Mouse (Mus musculus) forebrain, embryonic 10.5 days (tissue): Measurements from ENCODE around the gene Pold4. TPM values are rescaled to one million over a fixed set of nuclear protein-coding genes. Genes with fewer than 3 reads are reported as not detected.
A peak's percentile ranks its signal among the peaks of the same experiment; 100 is the strongest.

ENCODE experiments used
- DNase-seq: peaks from one replicate; pipeline ENCODE4 v3.0.0-alpha.2; 2017; ENCODE audit warnings: low spot score; ENCODE audit errors: extremely low spot score
- H3K27ac ChIP-seq: fragments of 300-500 bp; sonication (generic); 2 replicates; pipeline ENCODE4 v1.5.1; 2016; ENCODE audit warnings: mild to moderate bottlenecking
- H3K27me3 ChIP-seq: fragments of 300-500 bp; sonication (generic); 2 replicates; pipeline ENCODE4 v1.6.1; 2016; ENCODE audit warnings: mild to moderate bottlenecking; ENCODE audit not compliant: poor library complexity, severe bottlenecking
- H3K36me3 ChIP-seq: fragments of 300-500 bp; sonication (generic); replicated peaks from 2 replicates; pipeline ENCODE4 v1.6.1; 2016; ENCODE audit warnings: mild to moderate bottlenecking, moderate library complexity
- H3K4me1 ChIP-seq: fragments of 300-500 bp; sonication (generic); 2 replicates; pipeline ENCODE4 v1.6.1; 2016
- H3K4me3 ChIP-seq: fragments of 300-500 bp; sonication (generic); 2 replicates; pipeline ENCODE4 v1.5.1; 2016; ENCODE audit warnings: mild to moderate bottlenecking, moderate library complexity
- H3K9me3 ChIP-seq: fragments of 300-500 bp; sonication (generic); 2 replicates; pipeline ENCODE4 v1.6.1; 2016; ENCODE audit warnings: mild to moderate bottlenecking, moderate library complexity
- WGBS: fragments of 180-500 bp; shearing (Covaris S2); methylation state at CpG from one replicate; pipeline ENCODE4 v1.1.7; 2016; 5-methylcytosine and 5-hydroxymethylcytosine counted together
- polyA plus RNA-seq: library from polyadenylated mRNA; unstranded; fragments of >200 nt; fragmentation: Nextera tagmentation; extraction: Ambion mirVana; gene quantifications from 2 replicates; pipeline ENCODE4 v1.2.1, GENCODE M21; 2016

The Pold4 gene
- polyA plus RNA-seq, 1 experiment from 2014 or later = 10.6 TPM

GRCm38 (mm10) chr19:4222165-4222564 is 9.5 kb upstream of the Pold4 start:
- peaks cover 25% of the 10 kb centered on the region for H3K4me1 ChIP-seq
- H3K27ac ChIP-seq = peak overlapping the region; percentile 27; the same call in 1 of the 2 replicates
- peaks cover 46% of the 10 kb centered on the region for H3K27me3 ChIP-seq
- no peak for DNase-seq
- H3K36me3 ChIP-seq = no peaks in the 10 kb centered on the region
- H3K9me3 ChIP-seq = no peaks in the 10 kb centered on the region
- H3K4me3 ChIP-seq = no peak overlapping the region
- 86% methylated on average over 11 of the region's 11 CpGs for WGBS

GRCm38 (mm10) chr19:4226779-4227178 is 4.9 kb upstream of the Pold4 start:
- Histone ChIP-seq H3K36me3 (no peaks in the 10 kb centered on the region), H3K9me3 (no peaks in the 10 kb centered on the region), H3K4me1 (peaks cover 17% of the 10 kb centered on the region), H3K27me3 (peaks cover 35% of the 10 kb centered on the region), H3K27ac (no peak overlapping the region), H3K4me3 (no peak overlapping the region)
- WGBS = 89% methylated on average over 7 of the region's 7 CpGs
- no peak for DNase-seq

GRCm38 (mm10) chr19:4227446-4227845 is 4.3 kb upstream of the Pold4 start:
- H3K36me3 ChIP-seq = no peaks in the 10 kb centered on the region
- no peak for DNase-seq
- no peak overlapping the region for H3K27ac ChIP-seq
- 77% methylated on average over 5 of the region's 5 CpGs for WGBS
- no peak overlapping the region for H3K4me3 ChIP-seq
- peaks cover 20% of the 10 kb centered on the region for H3K4me1 ChIP-seq
- no peaks in the 10 kb centered on the region for H3K9me3 ChIP-seq
- peaks cover 28% of the 10 kb centered on the region for H3K27me3 ChIP-seq

- Histone ChIP-seq H3K4me1 (peaks cover 20% of the 10 kb centered on the region), H3K9me3 (no peaks in the 10 kb centered on the region), H3K4me3 (no peak overlapping the region), H3K27me3 (peaks cover 27% of the 10 kb centered on the region), H3K27ac (peak overlapping the region; percentile 36; the same call in 1 of the 2 replicates), H3K36me3 (no peaks in the 10 kb centered on the region)
- WGBS = 30% methylated on average over 8 of the region's 8 CpGs
- DNase-seq = peak; percentile 79
Measured at GRCm38 (mm10) chr19:4227894-4228678, 3.6 kb upstream of the Pold4 start.

GRCm38 (mm10) chr19:4228891-4229290 is 2.8 kb upstream of the Pold4 start:
- 78% methylated on average over 4 of the region's 4 CpGs for WGBS
- no peak for DNase-seq
- H3K9me3 ChIP-seq = no peaks in the 10 kb centered on the region

GRCm38 (mm10) chr19:4229451-4230076 is 2.1 kb upstream of the Pold4 start:
- peak overlapping the region; percentile 20; the same call in 1 of the 2 replicates for H3K27ac ChIP-seq
- DNase-seq = no peak
- H3K27me3 ChIP-seq = peaks cover 29% of the 10 kb centered on the region
- H3K9me3 ChIP-seq = no peaks in the 10 kb centered on the region
- no peaks in the 10 kb centered on the region for H3K36me3 ChIP-seq
- WGBS = 38% methylated on average over 9 of the region's 9 CpGs
- H3K4me3 ChIP-seq = no peak overlapping the region
- H3K4me1 ChIP-seq = peaks cover 20% of the 10 kb centered on the region

More at GRCm38 (mm10) chr19:4228891-4229290, 2.8 kb upstream of the Pold4 start:
- Histone ChIP-seq H3K36me3 (no peaks in the 10 kb centered on the region), H3K27ac (no peak overlapping the region), H3K4me1 (peaks cover 20% of the 10 kb centered on the region), H3K4me3 (no peak overlapping the region), H3K27me3 (peaks cover 27% of the 10 kb centered on the region)

GRCm38 (mm10) chr19:4230415-4230814 is 1.3 kb upstream of the Pold4 start:
- DNase-seq = no peak
- no peak overlapping the region for H3K4me3 ChIP-seq
- H3K27me3 ChIP-seq = peaks cover 32% of the 10 kb centered on the region
- no peaks in the 10 kb centered on the region for H3K36me3 ChIP-seq
- 73% methylated on average over 8 of the region's 8 CpGs for WGBS
- H3K4me1 ChIP-seq = peaks cover 20% of the 10 kb centered on the region
- no peaks in the 10 kb centered on the region for H3K9me3 ChIP-seq
- H3K27ac ChIP-seq = no peak overlapping the region

GRCm38 (mm10) chr19:4232186-4232572 is 480 bp downstream of the Pold4 start:
- H3K9me3 ChIP-seq = no peaks in the 10 kb centered on the region
- WGBS = 79% methylated on average over 2 of the region's 2 CpGs
- peaks cover 32% of the 10 kb centered on the region for H3K27me3 ChIP-seq
- DNase-seq = no peak
- no peaks in the 10 kb centered on the region for H3K36me3 ChIP-seq
- H3K4me1 ChIP-seq = peaks cover 25% of the 10 kb centered on the region
- H3K4me3 ChIP-seq = peak overlapping the region; percentile 71
- H3K27ac ChIP-seq = peak overlapping the region; percentile 85

- Histone ChIP-seq H3K9me3 (no peaks in the 10 kb centered on the region), H3K36me3 (no peaks in the 10 kb centered on the region), H3K27me3 (peaks cover 32% of the 10 kb centered on the region), H3K4me1 (peaks cover 25% of the 10 kb centered on the region), H3K4me3 (peak overlapping the region; percentile 71), H3K27ac (no peak overlapping the region)
- WGBS = 82% methylated on average over 7 of the region's 7 CpGs
- no peak for DNase-seq
Measured at GRCm38 (mm10) chr19:4232651-4233050, 952 bp downstream of the Pold4 start.

- peaks cover 19% of the 10 kb centered on the region for H3K4me1 ChIP-seq
- no peaks in the 10 kb centered on the region for H3K36me3 ChIP-seq
- DNase-seq = no peak
- no peak overlapping the region for H3K27ac ChIP-seq
- 81% methylated on average over 4 of the region's 4 CpGs for WGBS
- peaks cover 15% of the 10 kb centered on the region for H3K27me3 ChIP-seq
- no peak overlapping the region for H3K4me3 ChIP-seq
- H3K9me3 ChIP-seq = no peaks in the 10 kb centered on the region
Measured at GRCm38 (mm10) chr19:4234548-4234947, 2.8 kb downstream of the Pold4 start.

GRCm38 (mm10) chr19:4240247-4240668 is 8.6 kb downstream of the Pold4 start:
- peaks cover 9% of the 10 kb centered on the region; the same call in 1 of the 2 replicates for H3K4me1 ChIP-seq
- no peak for DNase-seq
- no peak overlapping the region for H3K27ac ChIP-seq
- H3K36me3 ChIP-seq = no peaks in the 10 kb centered on the region
- WGBS = 75% methylated on average over 8 of the region's 8 CpGs
- H3K9me3 ChIP-seq = no peaks in the 10 kb centered on the region
- no peaks in the 10 kb centered on the region for H3K27me3 ChIP-seq
- no peak overlapping the region for H3K4me3 ChIP-seq

GRCm38 (mm10) chr19:4242416-4242815 is 10.7 kb downstream of the Pold4 start:
- Histone ChIP-seq H3K36me3 (no peaks in the 10 kb centered on the region), H3K4me3 (no peak overlapping the region), H3K27me3 (no peaks in the 10 kb centered on the region), H3K9me3 (no peaks in the 10 kb centered on the region), H3K27ac (no peak overlapping the region), H3K4me1 (peaks cover 4% of the 10 kb centered on the region; the same call in 1 of the 2 replicates)
- WGBS = 66% methylated on average over 3 of the region's 3 CpGs
- no peak for DNase-seq

GRCm38 (mm10) chr19:4244775-4245174 is 13.1 kb downstream of the Pold4 start:
- Histone ChIP-seq H3K27ac (no peak overlapping the region), H3K4me3 (no peak overlapping the region), H3K27me3 (no peaks in the 10 kb centered on the region), H3K4me1 (peaks cover 4% of the 10 kb centered on the region; the same call in 1 of the 2 replicates), H3K9me3 (no peaks in the 10 kb centered on the region), H3K36me3 (no peaks in the 10 kb centered on the region)
- DNase-seq = no peak
- WGBS = 89% methylated on average over 6 of the region's 6 CpGs
